Mouse (Mus musculus) mouse trophoblast stem cell (cell line): Measurements from ENCODE around the gene Babam2.

Experiments used
- in situ Hi-C, 2 experiments: fragments of 300-500 bp; cut with MseI, MboI; formaldehyde crosslinking; loops; 2 replicates in 1 of 2; 3 replicates in 1 of 2; pipeline ENCODE4 v1.15.1; 2025

Babam2 gene

GRCm38 (mm10) chr5:31880457-31880856 is 183.0 kb downstream of the Babam2 start:
- in situ Hi-C loops = no loop called here

- in situ Hi-C loops = no loop called here
Observed at GRCm38 (mm10) chr5:31882297-31882696, 184.8 kb downstream of the Babam2 start.

GRCm38 (mm10) chr5:31884962-31885361 is 187.5 kb downstream of the Babam2 start:
- in situ Hi-C loops = no loop called here

- in situ Hi-C loops = no loop called here
Observed at GRCm38 (mm10) chr5:31887590-31887989, 190.1 kb downstream of the Babam2 start.

GRCm38 (mm10) chr5:31888341-31888740 is 190.9 kb downstream of the Babam2 start:
- in situ Hi-C loops = no loop called here

GRCm38 (mm10) chr5:31892631-31893030 is 195.1 kb downstream of the Babam2 start:
- in situ Hi-C loops = no loop called here

GRCm38 (mm10) chr5:31899901-31900300 is 202.4 kb downstream of the Babam2 start:
- in situ Hi-C loops = loop anchor here in 1 of 2 experiments (5.0 kb wide), 1 partner anchor 303 kb away; the partner anchor contains the start of gene Mrpl33

- in situ Hi-C loops = loop anchor here in 1 of 2 experiments (5.0 kb wide), 1 partner anchor 305 kb away; the partner anchor contains the start of gene Mrpl33
Observed at GRCm38 (mm10) chr5:31902144-31902543, 204.7 kb downstream of the Babam2 start.

GRCm38 (mm10) chr5:31902891-31903290 is 205.4 kb downstream of the Babam2 start:
- in situ Hi-C loops = loop anchor here in 1 of 2 experiments (5.0 kb wide), 1 partner anchor 306 kb away; the partner anchor contains the start of gene Mrpl33

GRCm38 (mm10) chr5:31904968-31905683 is 207.6 kb downstream of the Babam2 start:
- in situ Hi-C loops = loop anchor here in 1 of 2 experiments (5.0 kb wide), 1 partner anchor 308 kb away; the partner anchor contains the start of gene Mrpl33

GRCm38 (mm10) chr5:31905808-31906207 is 208.3 kb downstream of the Babam2 start:
- in situ Hi-C loops = no loop called here

GRCm38 (mm10) chr5:31906286-31906951 is 208.9 kb downstream of the Babam2 start:
- in situ Hi-C loops = no loop called here

GRCm38 (mm10) chr5:31907959-31908358 is 210.5 kb downstream of the Babam2 start:
- in situ Hi-C loops = no loop called here

- in situ Hi-C loops = no loop called here
Observed at GRCm38 (mm10) chr5:31908818-31909217, 211.3 kb downstream of the Babam2 start.

- in situ Hi-C loops = no loop called here
Observed at GRCm38 (mm10) chr5:31916241-31916640, 218.8 kb downstream of the Babam2 start.

- in situ Hi-C loops = no loop called here
Observed at GRCm38 (mm10) chr5:31918566-31918965, 221.1 kb downstream of the Babam2 start.

GRCm38 (mm10) chr5:31920129-31920528 is 222.6 kb downstream of the Babam2 start:
- in situ Hi-C loops = loop anchor here (10.0 kb wide), 2 partner anchors 215 to 275 kb away; partner anchors contain the start of gene Fosl2 (in 1 of the 2)

- in situ Hi-C loops = loop anchor here (10.0 kb wide), 2 partner anchors 214 to 274 kb away; partner anchors contain the start of gene Fosl2 (in 1 of the 2)
Observed at GRCm38 (mm10) chr5:31920890-31921289, 223.4 kb downstream of the Babam2 start.

GRCm38 (mm10) chr5:31924075-31924474 is 226.6 kb downstream of the Babam2 start:
- in situ Hi-C loops = loop anchor here (10.0 kb wide), 2 partner anchors 211 to 271 kb away; partner anchors contain the start of gene Fosl2 (in 1 of the 2)

- in situ Hi-C loops = loop anchor here (5.0 to 10.0 kb wide), 3 partner anchors 208 to 268 kb away; partner anchors contain the start of gene Fosl2 (in 1 of the 2)
Observed at GRCm38 (mm10) chr5:31926551-31926950, 229.1 kb downstream of the Babam2 start.

- in situ Hi-C loops = loop anchor here (5.0 to 10.0 kb wide), 3 partner anchors 206 to 266 kb away; partner anchors contain the start of gene Fosl2 (in 1 of the 2)
Observed at GRCm38 (mm10) chr5:31929007-31929406, 231.5 kb downstream of the Babam2 start.

- in situ Hi-C loops = no loop called here
Observed at GRCm38 (mm10) chr5:31931127-31931625, 233.7 kb downstream of the Babam2 start.
